Mouse (Mus musculus) left cerebral cortex, postnatal 10 days (tissue): ENCODE measurements around the gene Pnldc1. TPM values are rescaled to one million over a fixed set of nuclear protein-coding genes. Genes with fewer than 3 reads are reported as not detected.

Source experiments
- DNase-seq, 2 experiments: peaks; one replicate each; pipeline ENCODE4 v3.0.0; 2021 to 2022; ENCODE audit warnings: low spot score in 2 of 2, mixed read lengths in 1 of 2; ENCODE audit errors: extremely low spot score in 1 of 2
- intact Hi-C: fragments of 180-260 bp; cut with DNase I; formaldehyde crosslinking; loops from one replicate; pipeline ENCODE4 v1.15.1; 2025
- total RNA-seq, 2 experiments: library from RNA; stranded (reverse); gene quantifications; 2 replicates each; pipeline ENCODE4 v1.2.3; 2021

The Pnldc1 gene
- total RNA-seq, 2 experiments from 2014 or later: 2.0 to 2.3 TPM

DNA sequence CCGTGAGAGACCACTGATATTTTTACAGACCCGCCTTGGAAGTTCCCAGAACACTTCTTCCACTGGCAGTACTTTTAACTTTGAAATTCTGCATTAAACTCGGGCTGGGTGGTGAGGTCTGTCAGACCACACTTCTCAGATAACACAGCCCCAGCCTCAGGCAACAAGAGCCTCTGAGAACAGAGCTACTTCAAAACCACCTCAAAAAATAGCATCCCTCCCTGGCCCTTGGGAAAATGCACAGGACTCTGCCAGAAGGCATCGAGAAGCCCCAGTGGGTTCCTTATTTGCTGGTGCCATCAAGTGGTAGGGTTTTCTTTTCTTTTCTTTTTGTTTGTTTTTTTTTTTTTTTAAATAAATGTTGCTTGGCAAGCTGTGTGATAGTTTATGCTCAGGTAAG lies 41.4 kb downstream of the Pnldc1 start:
- intact Hi-C loops: no loop called here
- DNase-seq: no peak

DNA sequence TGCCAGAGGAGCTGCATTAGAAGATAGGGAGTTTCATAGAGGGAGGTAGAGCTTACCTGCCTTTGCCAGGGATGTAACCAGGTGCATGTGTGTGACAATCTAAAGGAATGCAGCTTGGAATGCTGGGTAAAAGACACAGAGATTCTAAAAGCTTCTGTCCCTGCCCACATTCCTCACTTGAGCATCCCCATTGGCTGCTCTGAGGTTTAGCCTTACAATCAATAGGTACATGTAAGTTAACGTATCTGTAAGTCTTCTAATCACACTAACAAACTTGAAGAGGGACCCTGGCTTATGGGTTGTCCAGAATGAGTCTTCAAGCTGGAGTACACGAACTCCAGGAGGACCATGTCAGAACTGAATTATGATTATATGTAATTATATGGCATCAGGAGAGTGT lies 42.0 kb downstream of the Pnldc1 start, which contains the start of gene Mas1:
Gene Mas1 (minus strand): TSS at position 101 of the 400 bp plus-strand sequence.
- DNase-seq: no peak
- intact Hi-C loops: no loop called here

DNA sequence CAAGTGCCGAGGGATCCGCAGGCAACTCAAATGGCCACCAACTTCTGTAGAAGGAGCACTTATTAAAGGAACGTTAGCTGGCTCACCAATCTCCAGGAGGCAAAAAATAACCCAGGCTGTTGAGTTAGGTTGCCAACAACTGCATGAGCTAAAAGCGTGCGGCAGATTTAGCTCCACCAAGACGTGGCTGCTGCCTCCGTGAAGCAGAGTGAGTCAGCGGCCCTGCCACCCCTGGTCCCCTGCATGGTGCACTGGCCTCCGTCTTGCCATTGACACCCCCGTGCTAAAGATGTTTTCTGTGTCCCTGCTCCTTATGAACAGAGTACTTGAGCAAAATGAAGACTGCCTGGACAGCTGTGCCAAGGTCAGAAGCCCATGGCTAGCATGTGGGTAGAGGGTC lies 43.2 kb downstream of the Pnldc1 start:
- intact Hi-C loops: no loop called here
- no peak for DNase-seq

DNA sequence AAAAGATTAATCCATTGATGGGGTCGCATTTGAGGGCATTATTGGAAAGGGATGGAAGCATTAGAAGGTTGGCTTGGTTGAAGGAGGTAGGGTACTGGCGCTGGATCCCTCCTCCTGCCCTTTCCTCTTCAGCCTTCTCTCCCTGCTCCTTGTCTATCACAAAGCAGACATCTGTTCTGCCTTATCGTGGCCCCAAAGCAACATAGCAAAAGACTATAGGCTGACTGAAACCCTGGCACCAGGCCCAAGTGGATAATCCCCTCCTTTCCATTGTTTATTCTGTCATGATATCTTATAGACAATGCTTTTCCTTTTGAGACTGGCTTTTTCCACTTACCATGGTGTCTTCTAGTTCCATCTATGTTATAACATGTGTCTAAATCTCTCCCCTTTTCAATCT lies 44.6 kb downstream of the Pnldc1 start:
- intact Hi-C loops: no loop called here
- DNase-seq: no peak

DNA sequence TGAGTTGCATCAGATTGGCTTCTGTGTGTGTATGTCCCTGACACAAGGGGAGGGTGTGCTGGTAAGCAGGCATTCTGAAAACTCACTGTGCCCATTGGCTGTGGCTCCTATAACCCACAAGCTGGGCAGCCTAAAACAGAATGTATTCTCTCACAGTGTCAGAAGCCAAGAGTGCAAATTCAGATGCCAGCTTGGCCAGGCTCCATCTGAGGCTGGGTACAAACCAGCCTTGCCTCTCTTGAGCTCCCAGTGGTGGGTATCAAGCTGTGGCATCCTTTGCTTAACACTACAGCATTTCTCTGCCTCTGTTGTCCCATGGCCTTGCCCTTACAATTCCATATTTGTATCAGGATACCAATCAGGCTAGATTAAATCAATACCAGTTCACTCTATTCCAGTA lies 45.9 kb downstream of the Pnldc1 start:
- DNase-seq: no peak
- intact Hi-C loops: no loop called here

DNA sequence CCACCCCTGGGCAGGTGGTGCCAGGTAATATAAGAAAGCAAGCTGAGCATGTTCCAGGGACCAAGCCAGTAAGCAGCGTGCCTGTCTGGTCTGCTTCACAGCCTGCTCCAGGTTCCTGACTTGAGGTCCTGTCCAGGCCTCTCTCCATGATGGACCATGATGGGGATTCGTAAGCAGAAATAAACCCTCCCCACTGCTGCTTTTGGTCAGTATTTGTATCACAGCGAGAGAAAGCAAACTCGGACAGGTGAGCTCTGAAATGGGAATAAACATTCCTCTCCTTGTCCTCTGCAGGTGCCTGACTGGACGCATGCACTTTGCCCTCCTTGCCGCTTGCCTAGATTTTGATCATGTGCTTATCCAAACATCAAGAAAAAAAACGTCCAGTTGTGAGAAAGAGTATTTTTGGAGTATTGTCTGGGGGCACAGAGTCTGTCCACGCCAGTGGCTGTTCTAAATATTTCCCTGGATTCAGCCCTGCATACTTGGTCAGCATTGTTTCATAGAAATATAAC lies 51.0 kb downstream of the Pnldc1 start:
- DNase-seq: no peak
- intact Hi-C loops: no loop called here

DNA sequence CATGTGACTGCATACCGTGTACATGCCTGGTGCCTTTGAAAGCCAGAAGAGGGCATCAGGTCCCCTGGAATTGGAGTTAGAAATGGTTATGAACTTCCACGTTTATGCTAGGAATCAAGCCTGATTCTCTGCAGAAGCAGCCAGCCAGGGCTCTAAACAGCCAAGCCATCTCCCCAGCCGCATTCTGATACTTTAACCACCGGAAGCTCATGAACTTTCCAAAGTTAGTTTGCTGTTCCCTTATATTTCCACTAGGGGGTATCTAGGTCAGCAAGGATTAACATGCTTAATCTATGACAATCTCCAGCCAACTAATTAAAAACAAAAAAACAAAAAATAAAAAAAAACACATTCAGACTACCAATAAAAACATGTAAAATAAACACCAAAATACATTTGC lies 52.0 kb downstream of the Pnldc1 start:
- intact Hi-C loops: no loop called here
- DNase-seq: no peak

DNA sequence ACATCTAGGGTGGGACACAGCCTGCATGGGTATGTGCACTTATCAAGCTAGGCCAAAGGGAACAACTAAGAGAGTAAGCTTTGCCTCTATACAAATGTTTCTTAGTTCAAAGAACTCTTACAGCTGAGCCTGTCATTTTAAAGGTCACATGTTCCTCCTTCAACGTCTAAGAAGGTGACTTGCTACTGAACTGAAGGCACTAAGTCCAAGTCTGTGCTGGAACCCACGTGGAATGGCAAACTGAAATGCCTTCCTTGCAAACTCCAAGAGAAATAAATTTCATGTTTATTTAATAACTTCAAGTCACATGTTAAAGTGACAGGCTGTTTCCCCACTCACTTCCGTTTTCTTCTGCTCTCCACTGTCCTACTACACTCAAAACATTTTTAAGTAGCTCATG lies 52.6 kb downstream of the Pnldc1 start:
- intact Hi-C loops: no loop called here
- no peak for DNase-seq

DNA sequence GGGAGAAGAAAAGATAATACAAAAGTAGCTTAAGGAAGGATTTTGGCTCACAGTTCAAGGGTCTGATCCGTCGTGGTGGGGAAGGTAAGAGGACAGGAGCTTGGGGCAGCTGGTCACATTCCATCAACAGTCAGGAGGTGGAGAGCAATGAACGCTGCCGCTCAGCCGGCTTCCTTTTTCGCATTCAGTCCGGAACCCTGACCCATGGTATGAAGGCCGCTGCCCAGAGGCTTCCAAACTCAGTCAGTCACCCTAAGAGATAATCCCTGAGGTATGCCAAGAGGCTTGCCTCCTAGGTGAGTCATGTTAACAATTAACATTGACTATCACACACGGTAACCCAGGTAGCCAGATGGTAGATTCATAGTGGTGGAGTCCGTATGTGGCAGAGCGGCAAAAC lies 55.6 kb downstream of the Pnldc1 start:
- intact Hi-C loops: no loop called here
- DNase-seq: no peak

DNA sequence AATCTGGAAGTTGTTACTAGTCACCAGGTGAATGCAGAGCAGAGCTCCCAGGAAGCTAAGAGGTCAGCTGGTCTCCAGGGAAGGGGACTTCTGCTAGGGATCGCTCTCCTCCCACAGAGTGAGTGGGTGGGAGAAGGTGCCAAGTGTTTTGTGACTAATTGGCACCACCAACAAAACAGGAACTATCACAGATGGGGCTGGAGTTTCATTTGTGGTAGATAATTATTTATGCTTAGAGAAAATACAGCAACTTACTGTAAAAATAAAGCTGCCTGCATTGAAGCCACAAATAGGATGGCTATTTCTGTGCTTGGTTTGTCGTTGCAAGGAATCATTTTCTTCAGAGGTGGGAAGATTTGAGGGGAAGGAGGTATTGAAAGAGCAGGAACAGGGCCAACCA lies 56.2 kb downstream of the Pnldc1 start:
- DNase-seq: no peak
- intact Hi-C loops: no loop called here

DNA sequence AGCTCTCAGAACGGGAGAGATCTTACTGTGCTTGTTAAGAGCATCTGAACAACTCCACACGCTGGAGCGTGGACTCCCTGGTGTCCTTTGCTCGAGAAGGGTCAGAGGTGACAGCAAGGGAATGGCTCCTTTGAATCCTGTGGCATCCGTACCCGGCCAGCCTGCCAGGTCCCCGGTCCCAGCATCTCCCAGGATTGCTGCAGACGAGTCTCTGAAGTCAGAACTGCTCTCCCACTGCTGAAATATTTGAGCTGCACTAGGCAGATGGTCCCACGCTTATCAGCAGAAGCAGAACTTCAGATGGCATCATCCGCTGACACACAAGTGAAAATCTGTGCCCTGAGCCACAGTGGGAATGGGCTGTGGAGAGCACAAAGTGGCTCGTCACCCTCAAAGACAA lies 58.3 kb downstream of the Pnldc1 start:
- intact Hi-C loops: no loop called here
- DNase-seq: no peak

DNA sequence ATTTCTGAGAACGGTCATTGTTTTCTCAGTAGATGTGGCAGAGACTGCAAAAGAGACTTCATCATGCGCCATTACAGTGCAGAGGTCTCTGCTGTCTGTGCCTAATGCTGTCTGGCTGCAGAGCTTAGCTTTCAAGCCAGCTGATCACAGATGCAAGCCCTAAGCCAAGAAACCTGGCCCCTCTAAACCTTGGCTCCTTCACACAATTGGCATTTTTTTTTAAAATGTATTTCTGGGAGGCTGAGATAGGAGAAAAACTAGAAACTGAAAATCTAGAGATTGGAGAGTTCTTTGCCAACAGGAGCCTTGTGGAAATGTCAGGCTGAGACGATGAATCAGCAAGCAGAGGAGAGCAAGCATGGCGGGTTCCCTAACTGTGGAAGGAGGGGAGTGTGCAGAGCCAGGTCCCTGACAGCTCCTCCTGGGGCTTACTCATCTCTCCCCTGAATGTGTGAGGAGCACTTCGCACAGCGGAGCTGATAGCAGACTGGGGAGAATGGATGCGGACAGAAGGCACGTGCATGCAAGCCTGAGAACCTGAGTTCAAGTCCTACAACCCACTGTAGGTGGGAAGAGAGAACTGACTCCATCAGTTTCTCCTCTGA lies 60.1 kb downstream of the Pnldc1 start:
- intact Hi-C loops: no loop called here
- no peak for DNase-seq

DNA sequence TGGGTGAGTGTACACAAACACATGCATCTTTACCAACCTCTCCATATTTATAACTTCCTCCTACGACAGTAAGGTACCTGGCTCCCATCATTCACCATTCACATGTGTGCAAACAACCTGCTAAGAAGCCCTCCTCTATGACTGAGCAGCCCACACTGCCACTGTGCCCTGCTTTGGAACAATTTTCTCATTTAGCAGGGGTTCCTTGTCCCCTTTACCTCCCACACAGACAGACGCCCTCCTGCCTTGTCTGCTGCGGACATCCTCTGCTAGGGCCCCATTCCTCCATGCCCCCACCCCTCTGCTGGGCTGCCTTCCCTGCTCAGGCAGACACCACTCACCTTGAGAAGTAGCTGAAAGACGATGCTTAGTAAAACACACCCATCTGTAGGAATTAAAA lies 62.3 kb downstream of the Pnldc1 start:
- intact Hi-C loops: no loop called here
- DNase-seq: peak in 1 of 2 experiments; percentile 22

DNA sequence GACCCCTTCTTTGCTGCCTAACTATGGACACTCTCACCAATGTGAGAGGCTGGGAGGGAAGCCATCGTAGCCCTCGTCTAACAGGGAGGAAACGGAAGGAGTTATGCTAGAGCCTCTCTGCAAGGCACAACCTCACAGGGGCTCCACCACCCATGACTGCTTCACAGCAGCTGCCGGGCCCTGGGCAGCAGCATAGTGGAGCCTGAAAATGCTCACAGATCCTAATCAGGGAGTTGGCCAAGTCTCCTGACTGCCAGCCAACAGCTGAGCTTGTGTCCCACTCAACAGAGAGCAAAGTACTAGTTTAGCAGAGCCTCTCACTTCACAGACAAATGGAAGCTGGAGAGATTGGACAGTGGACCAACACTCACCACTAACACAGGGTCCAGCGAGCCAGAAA lies 63.6 kb downstream of the Pnldc1 start:
- intact Hi-C loops: no loop called here
- peak; percentile 45 to 54 for DNase-seq

DNA sequence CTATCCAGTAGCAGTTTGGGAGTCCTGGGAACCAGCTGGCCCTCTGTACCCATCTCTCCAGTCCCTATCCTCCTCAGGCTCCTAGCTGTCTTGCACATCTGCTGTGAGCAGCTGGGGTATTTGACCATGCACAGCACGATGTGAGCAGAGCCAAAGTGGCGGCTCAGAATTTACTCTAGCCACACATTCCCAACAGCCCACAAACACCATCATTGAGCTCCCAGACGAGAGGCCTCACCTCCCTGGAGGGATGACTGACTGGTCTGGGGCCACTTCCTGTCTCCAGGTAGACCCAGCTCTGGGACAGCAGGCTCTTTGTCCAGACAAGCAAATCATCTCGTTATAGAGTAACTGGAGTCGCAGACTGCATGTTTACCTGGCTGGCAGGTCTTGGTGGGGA lies 64.2 kb downstream of the Pnldc1 start:
- no peak for DNase-seq
- intact Hi-C loops: no loop called here

DNA sequence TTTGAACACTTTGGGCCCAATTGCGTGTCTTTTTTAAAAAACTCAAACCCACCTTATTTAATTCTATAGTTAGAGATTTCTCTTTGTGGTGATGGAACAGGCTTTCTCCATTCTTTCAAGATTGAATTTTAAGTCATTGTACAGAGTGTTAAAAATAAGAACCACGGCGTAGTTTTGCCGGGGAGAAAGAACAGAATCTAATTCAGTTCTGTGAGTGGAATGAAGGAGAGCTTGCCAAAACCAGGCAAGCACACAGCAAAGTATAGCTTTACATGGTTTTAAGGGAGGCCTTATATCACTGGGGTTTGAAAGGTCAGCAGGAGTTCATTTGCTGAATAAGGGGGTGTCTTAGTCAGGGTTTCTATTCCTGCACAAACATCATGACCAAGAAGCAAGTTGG lies 65.5 kb downstream of the Pnldc1 start:
- no peak for DNase-seq
- intact Hi-C loops: no loop called here

DNA sequence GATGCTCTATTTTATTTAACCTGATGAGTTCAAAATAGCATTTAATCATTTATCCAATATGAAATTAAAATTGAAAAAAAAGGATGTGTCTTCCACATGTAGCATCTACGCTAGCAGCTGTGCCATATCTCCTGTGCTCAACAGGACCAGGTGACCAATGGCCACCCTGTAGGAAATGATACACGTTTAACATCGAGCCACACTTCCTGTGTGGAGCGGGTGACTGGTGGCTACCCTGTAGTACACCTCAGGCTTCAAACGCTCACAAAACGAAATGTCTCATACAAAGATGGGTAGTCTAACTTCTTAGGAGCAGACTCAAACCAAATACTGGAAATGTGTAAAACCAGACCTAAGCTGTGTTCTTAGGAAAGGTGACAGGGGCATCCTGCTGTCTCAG lies 66.2 kb downstream of the Pnldc1 start:
- peak in 1 of 2 experiments; percentile 6 for DNase-seq
- intact Hi-C loops: no loop called here

DNA sequence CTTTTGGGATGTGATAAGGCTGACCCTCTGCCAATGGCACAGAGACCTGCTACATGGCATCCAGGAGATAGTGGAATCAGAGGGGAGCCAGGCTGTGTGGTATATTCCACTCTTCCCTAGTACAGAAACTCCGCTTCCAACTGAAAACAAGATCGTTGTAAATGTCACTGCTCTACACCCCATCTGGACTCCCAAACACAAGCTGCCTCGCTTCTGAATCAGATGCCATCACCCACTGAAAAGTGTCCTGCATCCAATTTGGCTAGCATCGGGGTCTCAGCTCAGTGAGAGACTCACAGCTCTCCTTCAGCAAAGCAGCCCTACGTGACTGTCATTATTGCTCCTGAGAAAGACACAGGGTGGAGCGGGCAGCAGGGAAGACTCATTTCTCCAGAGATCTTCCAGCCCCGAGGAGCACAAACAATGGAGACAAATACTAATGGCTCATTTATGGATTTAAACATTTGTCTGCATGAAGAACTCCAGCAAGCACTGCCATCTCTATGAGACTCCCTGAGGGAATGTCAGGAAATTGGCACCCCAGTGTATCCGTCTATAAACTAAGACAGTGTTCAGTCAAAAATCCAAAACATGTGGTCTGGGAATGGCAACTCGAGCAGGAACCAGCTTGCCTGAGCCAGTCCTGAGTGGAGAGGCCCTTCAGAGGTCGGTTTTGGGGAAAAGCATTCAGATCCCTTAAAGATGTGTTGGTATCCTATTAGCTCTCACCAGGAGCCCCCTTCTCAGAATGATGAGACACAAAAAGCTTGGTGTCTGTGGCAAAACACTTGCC lies 70.4 kb downstream of the Pnldc1 start:
- DNase-seq: peak; percentile 19 to 58
- intact Hi-C loops: no loop called here
